Mouse (Mus musculus) urinary bladder, postnatal 4 days (tissue): ENCODE results near the gene Chpf.

Experiments
- DNase-seq, 2 experiments: peaks; one replicate each; pipeline ENCODE4 v3.0.0; 2021 to 2022; ENCODE audit warnings: low spot score in 2 of 2

Gene Chpf

DNA sequence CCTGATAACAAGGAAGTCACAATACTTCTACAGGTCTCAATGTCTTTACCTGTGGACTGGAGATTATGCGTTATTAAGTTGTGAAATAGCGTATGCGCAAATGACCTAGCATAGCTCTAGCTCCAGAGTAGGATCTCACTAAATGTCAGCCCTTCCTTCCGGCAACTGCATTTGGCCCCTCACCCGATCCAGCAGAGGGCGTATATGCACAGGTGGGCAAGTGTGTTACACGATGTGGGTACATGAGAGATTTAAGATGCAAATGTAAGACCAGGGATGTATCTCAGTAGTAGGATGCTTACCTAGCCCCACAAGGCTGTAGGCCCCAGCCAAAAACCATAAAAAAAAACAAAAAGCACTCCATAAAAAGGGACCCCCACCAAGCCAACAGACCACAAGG lies 20.3 kb upstream of the Chpf start:
- DNase-seq, result no peak

DNA sequence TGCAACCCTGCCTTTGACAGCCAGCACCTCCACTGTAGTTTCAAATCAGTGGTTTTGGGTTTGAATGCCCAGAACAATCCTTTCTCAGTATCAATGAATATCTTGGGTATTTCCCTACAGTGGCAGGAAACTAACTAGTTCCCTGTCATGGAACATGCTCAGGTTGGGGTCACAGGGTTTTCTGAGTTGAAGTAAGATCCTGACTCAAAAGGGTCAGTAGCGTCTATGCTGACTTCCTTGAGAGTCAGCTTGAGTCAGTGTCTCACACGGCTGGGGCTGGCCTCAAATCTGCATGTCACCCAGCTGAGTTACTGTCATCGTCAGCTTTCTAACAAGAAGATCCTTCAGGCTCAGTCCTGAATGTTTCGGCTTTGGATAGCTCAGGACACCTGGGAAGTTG lies 19.8 kb upstream of the Chpf start:
- no peak for DNase-seq

- no peak for DNase-seq
These were observed 15.9 kb upstream of the Chpf start for GRCm38 (mm10) chr1:75494878-75495548.

- no peak for DNase-seq
These were observed 13.6 kb upstream of the Chpf start for GRCm38 (mm10) chr1:75492579-75493170.

GRCm38 (mm10) chr1:75490785-75491551 lies 11.9 kb upstream of the Chpf start:
- DNase-seq, result no peak

GRCm38 (mm10) chr1:75487405-75488161 lies 8.5 kb upstream of the Chpf start:
- peak; percentile 62 to 80 for DNase-seq

DNA sequence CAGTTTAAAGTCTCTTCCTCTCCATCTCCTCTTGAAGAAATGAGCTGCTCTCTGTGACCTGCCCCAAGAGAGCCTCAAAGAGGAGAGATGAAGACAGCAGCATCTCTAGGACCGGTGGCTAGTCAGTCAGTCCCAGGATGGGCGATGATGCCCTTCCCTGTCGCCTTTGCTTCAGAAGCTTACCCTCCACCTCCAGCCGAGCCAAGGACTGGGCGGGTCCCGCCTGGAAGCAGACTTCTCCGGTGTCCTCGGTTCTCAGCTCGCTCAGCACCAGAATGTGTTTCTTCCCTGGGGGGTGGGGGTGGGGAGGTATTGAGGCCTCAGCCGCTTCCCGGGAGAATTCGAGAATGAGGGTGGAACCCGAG lies 7.9 kb upstream of the Chpf start:
- no peak for DNase-seq

GRCm38 (mm10) chr1:75486561-75486960 lies 7.5 kb upstream of the Chpf start:
- DNase-seq, result no peak

DNA sequence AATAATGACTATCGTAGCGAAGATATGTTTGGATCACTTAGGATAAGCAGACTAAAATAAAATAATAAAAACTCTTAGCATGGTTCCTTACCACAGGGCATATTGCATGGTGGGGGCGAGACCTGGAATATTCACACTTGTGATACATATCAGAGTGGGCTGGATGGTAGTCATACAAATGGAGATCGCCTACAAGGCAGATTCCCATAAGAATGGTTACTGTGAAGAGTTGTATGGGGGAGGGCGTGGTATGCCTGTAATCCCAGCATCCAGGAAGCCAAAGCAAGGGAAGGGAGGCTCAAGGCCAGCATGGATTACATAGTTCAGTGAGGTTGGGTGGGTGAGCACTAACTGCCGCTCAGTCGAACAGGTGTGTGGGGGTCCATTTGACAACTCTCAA lies 1.6 kb upstream of the Chpf start:
- DNase-seq, result no peak

DNA sequence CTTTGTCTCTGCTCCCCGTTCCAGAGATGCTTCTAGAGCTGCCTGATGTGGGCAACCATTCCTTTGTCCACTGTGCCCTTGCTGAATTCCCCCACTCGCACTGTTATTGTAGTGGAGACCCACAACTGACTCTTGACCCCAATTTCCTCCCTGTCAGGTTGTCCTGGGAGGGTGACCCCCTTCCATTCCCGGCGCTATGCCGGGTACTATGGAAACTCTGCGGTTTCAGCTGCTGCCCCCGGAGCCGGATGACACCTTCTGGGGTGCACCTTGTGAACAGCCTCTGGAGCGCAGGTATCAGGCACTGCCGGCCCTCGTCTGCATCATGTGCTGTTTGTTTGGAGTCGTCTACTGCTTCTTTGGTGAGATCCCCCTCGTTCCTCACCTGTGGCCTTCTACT lies 929 bp upstream of the Chpf start:
- no peak for DNase-seq

DNA sequence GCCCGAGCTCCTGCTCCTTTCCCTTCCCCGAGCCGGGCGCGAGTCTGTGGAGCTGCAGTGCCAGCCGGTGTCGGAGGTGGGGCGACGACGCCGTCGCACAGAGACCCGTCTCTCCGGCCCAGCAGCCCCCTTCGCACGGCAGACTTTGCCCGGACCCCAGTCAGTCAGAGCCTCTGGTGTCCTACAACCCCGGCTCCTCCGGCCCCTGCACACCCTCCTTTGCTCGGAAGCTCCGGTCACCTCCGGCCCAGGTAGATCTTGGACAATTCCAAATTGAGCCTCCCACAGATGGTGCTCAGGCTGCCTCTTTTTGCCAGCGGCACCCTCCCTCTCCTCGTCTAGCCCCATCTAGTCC lies 505 bp upstream of the Chpf start:
- DNase-seq, result no peak

DNA sequence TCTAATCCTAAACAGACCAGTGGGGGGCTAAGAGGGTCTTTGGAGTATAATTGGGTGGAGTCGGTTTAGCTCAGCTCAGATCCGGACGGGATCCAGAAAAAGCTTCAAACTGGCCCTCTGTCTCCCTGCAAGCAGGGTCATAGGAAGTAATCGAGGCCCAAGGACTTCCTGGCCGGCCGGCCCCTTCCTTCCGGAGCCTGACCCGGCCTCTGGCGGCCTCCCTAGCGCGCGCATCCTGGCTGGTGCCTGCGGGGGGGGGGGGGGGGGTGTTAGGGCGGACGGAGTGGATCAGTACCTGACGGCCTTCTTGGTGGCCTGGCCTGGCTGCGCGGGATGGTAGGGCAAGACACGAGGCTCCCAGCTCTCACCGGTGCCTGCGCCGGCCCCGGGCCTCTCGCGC lies 610 bp downstream of the Chpf start:
- DNase-seq, result no peak

GRCm38 (mm10) chr1:75477966-75478290 lies 1.2 kb downstream of the Chpf start:
- DNase-seq, result no peak

- DNase-seq, result peak; percentile 77 to 83
These were observed 1.7 kb downstream of the Chpf start for GRCm38 (mm10) chr1:75477264-75477965.

GRCm38 (mm10) chr1:75476441-75476840 lies 2.7 kb downstream of the Chpf start:
- DNase-seq, result no peak

DNA sequence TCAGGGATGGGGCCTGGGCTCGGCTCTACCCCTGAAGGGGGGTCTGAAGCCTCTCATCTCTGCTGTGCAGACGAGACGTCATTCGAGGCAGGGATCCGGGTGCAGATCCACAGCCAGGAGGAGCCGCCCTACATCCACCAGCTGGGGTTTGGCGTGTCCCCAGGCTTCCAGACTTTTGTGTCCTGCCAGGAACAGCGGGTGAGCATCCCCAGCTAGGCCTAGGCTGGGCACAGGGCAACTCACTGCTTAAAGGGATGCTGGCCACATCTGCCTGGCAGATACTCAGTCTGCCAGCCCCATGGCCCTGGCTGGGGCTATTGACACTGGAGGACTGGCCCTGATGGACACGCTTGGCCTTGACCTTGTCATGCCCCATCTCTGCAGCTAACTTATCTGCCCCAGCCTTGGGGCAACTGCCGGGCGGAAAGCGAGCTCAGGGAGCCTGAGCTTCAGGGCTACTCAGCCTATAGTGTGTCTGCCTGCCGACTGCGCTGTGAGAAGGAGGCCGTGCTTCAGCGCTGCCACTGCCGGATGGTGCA lies 9.8 kb downstream of the Chpf start:
- DNase-seq, result no peak

DNA sequence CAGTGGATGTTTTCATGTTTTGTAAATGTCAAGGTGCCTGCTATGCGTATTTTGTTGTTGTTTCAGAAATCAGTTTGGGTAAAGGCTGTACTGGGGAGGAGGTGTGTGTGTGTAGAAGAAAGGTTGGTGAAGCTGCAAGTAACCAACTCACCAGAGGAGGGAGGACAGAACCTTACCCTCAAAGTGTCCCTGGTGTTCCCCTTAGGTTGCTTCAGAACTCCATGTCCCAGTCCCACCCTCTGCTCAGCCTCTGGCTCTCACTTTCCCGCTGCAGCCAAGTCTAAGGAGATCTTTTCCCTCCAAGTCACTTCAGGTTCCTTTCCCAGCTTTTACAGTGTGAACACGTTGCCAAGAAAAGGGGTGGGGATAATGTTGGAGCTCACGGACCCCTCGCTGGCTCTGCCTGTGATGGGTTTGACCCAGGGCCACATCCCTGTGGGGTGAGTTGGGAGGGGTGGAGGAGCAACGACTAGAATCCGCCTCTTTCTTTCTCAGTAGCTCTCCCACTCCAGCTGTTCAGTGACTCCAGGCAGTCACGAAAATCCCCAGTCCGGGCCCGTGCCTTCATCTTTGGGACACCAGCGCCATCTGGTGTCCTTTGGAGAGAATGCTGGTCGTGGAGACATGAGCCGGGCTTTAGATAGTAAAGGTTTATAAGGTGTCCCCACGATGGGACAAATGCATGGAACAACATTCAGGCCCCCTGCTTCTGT lies 11.7 kb downstream of the Chpf start:
- DNase-seq, result peak; percentile 77 to 82

DNA sequence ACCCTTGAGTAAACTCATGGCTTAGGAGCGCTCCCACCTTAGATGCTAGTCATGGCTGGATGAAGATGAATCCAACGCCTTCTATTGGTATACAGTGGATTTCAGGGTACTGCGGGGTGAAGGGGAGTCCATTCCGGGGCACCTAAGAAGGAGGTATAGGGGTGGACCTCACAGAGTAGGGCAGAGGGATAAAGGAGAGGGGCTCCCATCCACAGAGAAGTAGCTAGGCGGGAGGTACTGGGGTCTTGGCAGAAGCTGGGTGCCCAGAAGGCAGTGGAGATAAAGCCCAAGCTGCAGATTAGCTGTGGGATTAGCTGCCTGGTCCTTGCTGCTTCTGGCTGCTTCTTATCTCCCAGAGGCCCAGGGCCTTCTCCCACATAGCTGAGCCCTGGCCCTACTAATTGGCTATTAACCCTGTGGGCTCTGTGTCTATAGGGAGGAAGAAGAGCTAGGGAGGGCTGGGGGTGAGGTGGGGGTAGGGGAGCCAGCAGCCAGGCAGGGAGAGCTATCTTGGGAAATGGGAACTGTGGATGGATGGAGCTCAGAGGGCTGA lies 15.4 kb downstream of the Chpf start:
- DNase-seq, result no peak

- no peak for DNase-seq
These were observed 16.5 kb downstream of the Chpf start for GRCm38 (mm10) chr1:75462636-75463035.

DNA sequence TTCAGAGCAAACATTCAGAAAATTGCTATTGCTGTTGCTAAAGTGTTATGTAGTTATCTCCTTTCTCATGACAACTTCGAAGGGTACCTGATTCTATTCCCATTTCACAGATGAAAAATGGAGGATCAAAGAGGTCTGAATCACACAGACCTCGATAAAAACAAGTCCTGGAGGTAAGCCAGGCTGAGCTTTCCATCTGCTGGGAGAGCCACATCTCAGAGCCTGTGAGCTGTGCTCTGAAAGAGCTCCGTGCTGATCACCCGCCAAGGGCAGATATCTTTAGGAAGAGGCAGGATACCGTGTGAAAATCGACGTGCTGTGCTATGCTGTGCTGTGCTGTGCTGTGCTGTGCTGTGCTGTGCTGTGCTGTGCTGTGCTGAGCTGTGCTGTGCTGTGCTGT lies 18.8 kb downstream of the Chpf start:
- no peak for DNase-seq
